Mouse (Mus musculus) myocyte (in vitro differentiated cells): ENCODE data around the gene Hint1.

Source experiments
- CEBPB ChIP-seq: IDR thresholded peaks from 2 replicates; pipeline ENCODE4 v1.6.1; 2011; ENCODE audit warnings: mild to moderate bottlenecking, moderate library complexity; ENCODE audit not compliant: poor library complexity, insufficient read depth, severe bottlenecking
- POLR2A ChIP-seq: IDR thresholded peaks from one replicate; pipeline ENCODE4 v1.6.1; 2011; ENCODE audit warnings: low read depth, mild to moderate bottlenecking, control low read depth, moderate library complexity; ENCODE audit not compliant: insufficient read length

DNA sequence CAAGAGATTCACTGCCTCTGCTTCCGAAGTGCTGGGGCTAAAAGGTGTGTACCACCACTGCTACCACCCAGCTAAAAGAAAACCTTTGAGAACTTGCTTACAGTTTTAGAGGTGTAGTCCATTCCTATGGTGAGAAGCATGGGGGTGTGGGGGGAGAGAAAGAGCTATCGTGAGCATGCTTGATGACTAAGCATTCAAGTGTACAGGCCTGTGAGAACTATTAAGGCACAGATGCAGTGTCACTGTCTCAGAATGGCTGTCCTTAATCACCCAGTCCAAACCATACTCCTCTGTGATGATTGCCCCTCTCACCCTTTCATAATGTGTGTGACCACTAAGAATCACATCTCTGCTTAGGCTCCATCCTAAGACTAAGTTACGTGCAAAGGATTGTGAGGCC lies 3.1 kb downstream of the Hint1 start:
- no peak for TF ChIP-seq POLR2A
- no peak for TF ChIP-seq CEBPB
